Mouse (Mus musculus) midbrain, embryonic 10.5 days (tissue): ENCODE measurements around the gene Wdr6. TPM values are rescaled to one million over a fixed set of nuclear protein-coding genes. Genes with fewer than 3 reads are reported as not detected.

Source experiments
- DNase-seq: peaks from one replicate; pipeline ENCODE4 v3.0.0-alpha.2; 2017; ENCODE audit warnings: low spot score
- H3K27ac ChIP-seq: fragments of 300-500 bp; sonication (generic); replicated peaks from 2 replicates; pipeline ENCODE4 v1.5.1; 2016; ENCODE audit warnings: mild to moderate bottlenecking
- H3K27me3 ChIP-seq: fragments of 300-500 bp; sonication (generic); 2 replicates; pipeline ENCODE4 v1.6.1; 2016; ENCODE audit warnings: low read depth, mild to moderate bottlenecking; ENCODE audit not compliant: poor library complexity, severe bottlenecking
- H3K36me3 ChIP-seq: fragments of 300-500 bp; sonication (generic); 2 replicates; pipeline ENCODE4 v1.6.1; 2016; ENCODE audit warnings: mild to moderate bottlenecking, moderate library complexity
- H3K4me1 ChIP-seq: fragments of 300-500 bp; sonication (generic); 2 replicates; pipeline ENCODE4 v1.6.1; 2016
- H3K4me3 ChIP-seq: fragments of 300-500 bp; sonication (generic); 2 replicates; pipeline ENCODE4 v1.5.1; 2016; ENCODE audit warnings: mild to moderate bottlenecking, moderate library complexity
- H3K9me3 ChIP-seq: fragments of 300-500 bp; sonication (generic); replicated peaks from 2 replicates; pipeline ENCODE4 v1.6.1; 2016; ENCODE audit warnings: mild to moderate bottlenecking
- WGBS: fragments of 180-500 bp; shearing (Covaris S2); methylation state at CpG from one replicate; pipeline ENCODE4 v1.1.7; 2016; 5-methylcytosine and 5-hydroxymethylcytosine counted together
- polyA plus RNA-seq: library from polyadenylated mRNA; unstranded; fragments of >200 nt; fragmentation: Nextera tagmentation; extraction: Ambion mirVana; gene quantifications from 2 replicates; pipeline ENCODE4 v1.2.1, GENCODE M21; 2016

Gene Wdr6
- polyA plus RNA-seq, 1 experiment from 2014 or later: 195 TPM

GRCm38 (mm10) chr9:108591462-108591861 is 12.9 kb upstream of the Wdr6 start:
- peaks cover 24% of the 10 kb centered on the region; the same call in 1 of the 2 replicates for H3K36me3 ChIP-seq
- H3K27me3 ChIP-seq: peaks cover 18% of the 10 kb centered on the region; the same call in 1 of the 2 replicates
- H3K9me3 ChIP-seq: no peaks in the 10 kb centered on the region
- 90% methylated on average over 4 of the region's 4 CpGs for WGBS
- no peak overlapping the region for H3K27ac ChIP-seq
- no peak for DNase-seq
- H3K4me1 ChIP-seq: peaks cover 46% of the 10 kb centered on the region
- H3K4me3 ChIP-seq: no peak overlapping the region

DNA sequence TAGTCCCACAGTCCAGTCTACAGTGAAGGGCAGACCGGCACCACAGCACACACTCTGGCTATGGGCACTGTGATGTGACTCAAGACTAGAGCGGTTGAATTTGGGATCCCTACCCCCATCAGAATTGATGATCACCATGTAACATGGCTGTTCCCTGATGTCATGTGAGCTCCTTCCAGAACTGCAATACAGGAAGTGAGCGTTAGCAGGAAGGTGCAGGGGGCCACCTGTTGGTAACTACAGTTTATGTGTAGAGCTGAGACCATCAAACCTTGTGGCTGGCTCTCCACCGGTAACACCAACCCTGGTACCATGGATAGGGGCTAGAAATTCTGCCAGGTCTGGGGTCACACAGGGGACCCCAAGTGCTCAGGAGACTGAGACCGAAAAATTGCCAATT is 10.7 kb upstream of the Wdr6 start:
- Histone ChIP-seq H3K4me1 (peaks cover 48% of the 10 kb centered on the region), H3K27ac (peak overlapping the region; percentile 92), H3K9me3 (no peaks in the 10 kb centered on the region), H3K4me3 (peak overlapping the region; percentile 49), H3K27me3 (peaks cover 18% of the 10 kb centered on the region; the same call in 1 of the 2 replicates), H3K36me3 (peaks cover 24% of the 10 kb centered on the region; the same call in 1 of the 2 replicates)
- WGBS: 77% methylated on average over 5 of the region's 5 CpGs
- no peak for DNase-seq

DNA sequence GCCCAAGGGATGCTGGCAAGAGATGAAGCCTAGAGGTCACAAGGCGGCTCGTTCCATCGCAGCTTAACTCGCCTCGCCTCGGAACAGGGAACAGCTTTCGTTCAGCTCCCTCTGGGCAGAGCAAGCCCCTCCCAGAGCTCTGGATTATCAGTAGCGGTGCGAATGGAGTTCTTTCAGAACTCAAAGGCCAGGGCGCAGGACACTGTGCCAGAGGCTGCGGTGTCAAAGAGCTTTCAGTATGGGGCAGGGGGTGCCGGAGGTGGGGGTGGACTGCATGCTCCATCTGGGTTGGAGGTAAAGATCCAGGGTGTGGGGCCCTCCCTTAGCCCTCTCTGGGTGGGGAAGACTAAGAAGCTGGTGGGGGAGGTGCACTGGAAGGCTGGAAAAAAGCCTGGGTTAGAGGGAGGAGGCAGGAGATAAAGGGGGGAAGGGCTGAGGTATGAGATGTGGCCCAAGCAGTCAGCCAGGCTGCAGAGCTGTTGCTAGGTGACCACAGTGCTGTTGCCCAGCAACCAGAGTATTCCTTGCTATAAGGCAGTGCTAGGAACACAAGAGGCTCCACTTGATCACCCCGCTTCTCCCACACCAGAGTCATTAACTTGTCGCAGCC is 9.1 kb upstream of the Wdr6 start:
- DNase-seq: peak; percentile 97
- Histone ChIP-seq H3K4me1 (peaks cover 48% of the 10 kb centered on the region), H3K4me3 (peak overlapping the region; percentile 49), H3K9me3 (no peaks in the 10 kb centered on the region), H3K27ac (peak overlapping the region; percentile 92), H3K27me3 (peaks cover 18% of the 10 kb centered on the region; the same call in 1 of the 2 replicates), H3K36me3 (peaks cover 23% of the 10 kb centered on the region)
- 1% methylated on average over 14 of the region's 14 CpGs for WGBS

DNA sequence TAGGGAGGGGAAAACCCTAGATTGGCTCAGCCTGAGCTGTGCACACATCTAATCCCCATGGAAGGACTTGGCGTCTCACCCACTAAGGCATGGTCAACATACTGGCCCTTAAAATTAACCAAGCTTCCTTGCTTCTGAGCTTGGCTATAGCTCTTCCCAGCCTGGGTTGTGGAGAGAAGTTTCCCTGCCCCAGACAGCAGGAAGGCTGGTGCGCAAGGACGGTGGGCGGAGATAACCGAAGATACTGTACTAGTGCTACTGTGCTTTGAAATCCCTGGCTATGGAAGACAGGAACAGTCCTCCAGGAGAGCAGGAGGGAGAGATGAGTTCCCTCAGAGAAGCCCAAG is 778 bp upstream of the Wdr6 start:
- DNase-seq: no peak

DNA sequence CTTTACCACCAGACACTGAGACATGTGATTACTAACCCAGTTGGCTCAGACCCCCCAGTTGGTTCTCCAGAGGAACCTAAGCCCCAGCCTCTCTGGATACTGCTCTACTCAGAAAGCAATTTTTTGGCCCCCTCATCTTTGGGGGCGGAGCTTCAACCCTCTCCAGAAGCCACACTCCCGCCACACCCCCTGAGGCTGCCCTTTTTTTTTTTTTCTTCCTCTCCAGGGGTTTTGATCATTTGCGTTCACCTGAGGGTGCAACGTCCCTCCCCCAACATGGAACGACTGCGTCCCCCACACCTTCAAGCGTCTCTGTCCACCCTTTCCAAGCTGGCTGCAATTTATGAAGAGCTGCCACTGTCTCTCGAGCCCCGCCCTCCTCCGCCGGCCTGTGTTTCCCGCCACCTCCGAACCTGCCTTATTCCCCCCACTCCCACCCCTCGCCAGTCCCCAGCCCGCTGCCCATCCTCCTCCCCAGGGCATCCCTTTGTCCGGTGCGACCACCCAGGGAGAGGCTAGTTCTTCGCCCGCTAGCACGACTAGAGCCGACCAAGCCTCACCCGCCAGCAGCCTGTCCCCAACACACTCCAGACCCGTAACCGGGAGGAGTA is 500 bp downstream of the Wdr6 start:
- WGBS: 0% methylated on average over 24 of the region's 24 CpGs
- peaks cover 68% of the 10 kb centered on the region for H3K36me3 ChIP-seq
- no peak for DNase-seq
- peak overlapping the region; percentile 96 for H3K27ac ChIP-seq
- H3K27me3 ChIP-seq: peaks cover 17% of the 10 kb centered on the region
- H3K4me1 ChIP-seq: peaks cover 66% of the 10 kb centered on the region
- H3K9me3 ChIP-seq: no peaks in the 10 kb centered on the region
- H3K4me3 ChIP-seq: peak overlapping the region; percentile 67

More for the DNA sequence above, 778 bp upstream of the Wdr6 start:
- WGBS: 58% methylated on average over 5 of the region's 5 CpGs
- peaks cover 53% of the 10 kb centered on the region for H3K4me1 ChIP-seq
- peaks cover 60% of the 10 kb centered on the region for H3K36me3 ChIP-seq
- peaks cover 17% of the 10 kb centered on the region for H3K27me3 ChIP-seq
- H3K4me3 ChIP-seq: peak overlapping the region; percentile 67
- H3K27ac ChIP-seq: peak overlapping the region; percentile 96
- H3K9me3 ChIP-seq: no peaks in the 10 kb centered on the region

GRCm38 (mm10) chr9:108577025-108577424 is 1.5 kb downstream of the Wdr6 start:
- WGBS: 67% methylated on average over 6 of the region's 6 CpGs
- peaks cover 17% of the 10 kb centered on the region for H3K27me3 ChIP-seq

DNA sequence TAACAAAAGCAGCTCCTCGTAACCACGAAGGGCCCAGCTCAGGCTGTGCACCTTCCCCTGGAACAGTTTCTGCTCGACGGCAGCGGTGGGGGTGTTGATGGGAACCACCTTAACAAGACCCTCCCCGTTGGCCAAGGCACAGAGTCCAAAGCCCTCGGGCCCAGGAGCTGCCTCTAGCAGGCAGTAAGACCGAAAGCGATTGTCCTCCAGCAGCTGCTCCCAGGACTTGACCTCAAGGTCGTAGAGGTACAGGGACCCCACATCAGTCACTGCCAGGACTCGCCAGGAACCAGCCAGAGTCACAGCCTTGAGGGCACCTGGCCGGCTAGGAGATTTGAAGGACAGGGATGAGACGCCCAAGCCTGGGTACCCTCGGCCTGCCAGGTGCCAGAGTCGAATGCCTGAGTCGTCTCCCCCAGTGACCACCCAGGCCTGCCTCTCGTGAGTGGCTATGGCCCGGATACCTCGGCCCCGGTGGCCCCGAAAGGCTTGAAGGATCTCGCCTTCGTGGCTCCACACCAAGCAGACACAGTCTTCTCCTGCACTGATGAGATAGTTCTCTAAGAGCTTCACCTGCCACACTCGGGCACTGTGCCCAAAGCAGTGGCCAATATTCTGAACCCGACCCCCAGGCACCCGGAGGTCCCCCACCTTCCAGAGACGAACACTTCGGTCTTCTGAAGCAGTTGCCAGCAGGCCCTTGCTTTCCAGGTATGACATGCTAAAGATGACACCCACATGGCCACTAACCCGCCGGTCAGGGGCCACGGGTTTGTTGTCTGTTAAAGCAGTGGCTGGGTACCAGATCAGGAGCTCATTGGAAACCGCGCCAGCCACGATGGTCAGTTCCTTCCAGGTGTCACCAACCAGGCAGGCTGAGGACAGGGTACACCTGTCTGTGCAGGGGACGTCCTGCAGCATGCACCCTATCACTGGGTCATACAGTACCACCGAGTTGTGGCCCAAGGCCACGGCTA is 2.9 kb downstream of the Wdr6 start:
- no peak for DNase-seq
- no peaks in the 10 kb centered on the region for H3K9me3 ChIP-seq
- peaks cover 81% of the 10 kb centered on the region for H3K4me1 ChIP-seq
- peaks cover 15% of the 10 kb centered on the region for H3K27me3 ChIP-seq
- H3K27ac ChIP-seq: no peak overlapping the region; the same call in 1 of the 2 replicates
- peaks cover 74% of the 10 kb centered on the region for H3K36me3 ChIP-seq
- 91% methylated on average over 37 of the region's 37 CpGs for WGBS
- H3K4me3 ChIP-seq: peak overlapping the region; percentile 67

More at GRCm38 (mm10) chr9:108577025-108577424, 1.5 kb downstream of the Wdr6 start:
- Histone ChIP-seq H3K36me3 (peaks cover 68% of the 10 kb centered on the region), H3K27ac (peak overlapping the region; percentile 96; the same call in 1 of the 2 replicates), H3K4me1 (peaks cover 71% of the 10 kb centered on the region), H3K9me3 (no peaks in the 10 kb centered on the region), H3K4me3 (peak overlapping the region; percentile 67)
- DNase-seq: no peak

DNA sequence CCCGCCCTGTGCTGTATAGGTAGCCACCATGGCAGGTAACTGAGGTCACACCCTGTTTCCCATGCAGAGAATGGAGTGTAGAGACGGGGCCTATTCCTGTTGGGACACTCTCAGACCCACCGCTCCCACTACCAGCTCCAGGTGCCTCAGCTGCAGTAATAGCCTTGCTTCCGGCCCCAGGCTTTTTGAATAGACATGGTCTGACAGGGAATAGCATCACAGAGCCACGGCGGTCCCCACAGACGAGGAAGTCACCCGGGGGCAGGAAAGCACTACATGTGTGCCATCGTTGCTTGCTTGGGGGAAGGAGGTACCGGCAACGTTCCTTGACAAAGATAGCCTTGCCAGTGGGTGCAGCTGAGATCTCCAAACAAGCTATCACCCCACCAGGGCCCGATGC is 3.6 kb downstream of the Wdr6 start:
- DNase-seq: no peak
- Histone ChIP-seq H3K4me3 (peak overlapping the region; percentile 67; the same call in 1 of the 2 replicates), H3K4me1 (peaks cover 86% of the 10 kb centered on the region)

DNA sequence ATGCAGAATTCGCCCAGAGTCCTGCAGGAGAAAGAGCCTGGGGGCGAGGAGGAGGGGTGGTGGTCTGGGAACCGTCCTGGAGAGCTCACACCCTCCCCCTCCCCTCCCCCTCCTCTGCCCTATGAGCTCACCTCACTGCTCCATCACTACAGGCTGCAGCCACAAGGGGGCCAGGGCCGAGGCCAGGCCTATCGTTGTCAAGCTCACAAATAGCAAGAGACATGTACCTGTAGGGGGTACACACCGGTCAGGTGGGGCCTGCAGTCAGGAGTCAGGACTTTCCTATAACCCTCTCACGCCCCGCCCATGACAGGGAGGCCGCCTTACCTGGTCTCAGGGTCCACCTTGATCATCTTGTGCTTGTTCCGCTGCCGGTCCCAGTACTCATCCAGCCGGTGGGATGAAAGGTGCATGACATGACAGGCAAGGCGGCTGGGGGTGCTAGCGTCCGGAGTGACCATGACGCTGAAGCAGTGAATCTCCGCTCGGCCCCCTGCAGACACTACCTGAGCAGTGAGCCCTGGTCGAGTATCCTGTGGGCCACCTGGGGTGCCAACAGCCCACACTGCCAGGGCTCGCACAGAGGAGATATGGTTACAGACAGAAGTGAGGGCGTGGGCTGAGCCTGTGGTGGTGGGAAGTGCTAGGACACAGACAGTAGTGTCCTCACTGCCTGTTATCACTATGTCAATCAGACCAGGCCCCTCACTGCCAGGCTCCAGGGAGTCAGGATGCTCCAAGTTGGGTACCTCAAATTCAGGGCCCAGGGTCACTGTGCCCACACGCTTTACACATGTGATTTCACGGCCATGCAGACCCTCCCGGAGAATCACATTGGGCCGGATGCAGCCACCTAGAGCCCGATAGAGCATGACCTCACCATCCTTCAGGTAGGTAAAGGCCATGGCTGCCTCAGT is 4.5 kb downstream of the Wdr6 start:
- H3K9me3 ChIP-seq: no peaks in the 10 kb centered on the region
- peak overlapping the region; percentile 52; the same call in 1 of the 2 replicates for H3K27ac ChIP-seq
- peaks cover 66% of the 10 kb centered on the region for H3K36me3 ChIP-seq
- 52% methylated on average over 26 of the region's 26 CpGs for WGBS
- no peaks in the 10 kb centered on the region for H3K27me3 ChIP-seq
- peaks cover 86% of the 10 kb centered on the region for H3K4me1 ChIP-seq
- peak overlapping the region; percentile 67 for H3K4me3 ChIP-seq
- DNase-seq: peak; percentile 79

More for the DNA sequence above, 3.6 kb downstream of the Wdr6 start:
- Histone ChIP-seq H3K27ac (peak overlapping the region; percentile 6; the same call in 1 of the 2 replicates), H3K27me3 (peaks cover 8% of the 10 kb centered on the region), H3K9me3 (no peaks in the 10 kb centered on the region), H3K36me3 (peaks cover 71% of the 10 kb centered on the region)
- WGBS: 90% methylated on average over 12 of the region's 12 CpGs

DNA sequence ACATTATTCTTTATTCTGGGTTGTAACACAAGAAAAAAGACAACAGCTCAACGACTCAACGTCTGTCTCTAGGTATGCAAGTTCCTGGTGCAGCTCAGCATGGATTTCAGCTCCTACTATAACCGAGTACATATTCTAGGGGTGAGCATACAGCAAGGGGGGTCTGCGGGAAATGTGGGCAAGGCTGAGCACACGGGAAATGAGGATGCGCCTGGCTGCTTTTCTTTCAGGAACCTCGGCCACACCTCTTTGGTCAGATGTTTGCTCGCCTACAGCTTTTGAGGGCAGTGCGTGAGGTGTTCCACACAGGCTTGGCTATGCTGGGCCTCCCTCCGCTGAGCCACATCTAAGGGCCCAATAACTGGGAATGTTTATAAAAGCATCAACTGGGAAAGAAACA is 6.2 kb downstream of the Wdr6 start:
- no peak for DNase-seq
- WGBS: 85% methylated on average over 10 of the region's 10 CpGs
- Histone ChIP-seq H3K9me3 (no peaks in the 10 kb centered on the region), H3K4me1 (peaks cover 91% of the 10 kb centered on the region), H3K27ac (no peak overlapping the region), H3K4me3 (no peak overlapping the region), H3K27me3 (no peaks in the 10 kb centered on the region), H3K36me3 (peaks cover 66% of the 10 kb centered on the region)

DNA sequence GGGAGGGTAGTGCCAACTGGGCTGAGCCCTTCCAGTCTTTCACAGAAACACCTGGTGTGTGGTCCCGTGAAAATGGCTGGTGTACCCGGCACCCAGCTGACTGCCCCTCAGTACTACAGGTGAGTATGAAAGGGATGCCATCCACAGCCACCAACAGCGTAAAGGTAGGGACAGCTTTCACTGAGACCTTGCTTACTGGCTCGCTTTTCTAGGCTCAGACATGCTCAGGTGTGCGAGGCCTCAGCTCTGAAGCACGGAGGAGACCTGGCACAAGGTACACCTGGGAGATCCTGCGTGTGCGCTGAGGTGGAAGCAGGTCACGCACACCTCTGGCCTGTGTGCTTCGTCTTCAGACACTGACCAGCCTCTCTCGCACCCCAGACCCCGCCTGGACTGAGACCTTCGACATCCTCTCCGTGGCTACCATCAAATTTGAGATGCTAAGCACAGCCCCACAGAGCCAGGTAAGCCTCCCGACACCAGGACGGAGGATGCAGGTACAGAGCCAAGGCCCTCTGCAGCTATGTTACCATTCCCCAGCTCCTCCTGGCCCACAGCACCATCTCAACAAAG is 7.1 kb downstream of the Wdr6 start:
- Histone ChIP-seq H3K9me3 (no peaks in the 10 kb centered on the region), H3K27me3 (no peaks in the 10 kb centered on the region), H3K4me3 (peak overlapping the region; percentile 2; the same call in 1 of the 2 replicates), H3K36me3 (peaks cover 59% of the 10 kb centered on the region), H3K4me1 (peaks cover 89% of the 10 kb centered on the region), H3K27ac (no peak overlapping the region)
- DNase-seq: no peak
- WGBS: 96% methylated on average over 16 of the region's 16 CpGs
